Mouse (Mus musculus) midbrain, postnatal 0 days (tissue): ENCODE results near the gene Adcy7. TPM values are rescaled to one million over a fixed set of nuclear protein-coding genes. Genes with fewer than 3 reads are reported as not detected.
A peak's percentile ranks its signal among the peaks of the same experiment; 100 is the strongest.

Source experiments
- ATAC-seq: fragments of 200-750 bp; cut with Nextera tagmentation; 2 replicates; pipeline ENCODE4 v1.8.0; 2017; ENCODE audit warnings: moderate number of reproducible peaks, mild to moderate bottlenecking, moderate TSS enrichment, moderate library complexity; ENCODE audit not compliant: low FRiP score
- DNase-seq: peaks from one replicate; pipeline ENCODE4 v3.0.0-alpha.2; 2015; ENCODE audit warnings: low spot score
- H3K27ac ChIP-seq: fragments of 300-500 bp; sonication (generic); 2 replicates; pipeline ENCODE4 v1.5.1; 2014; ENCODE audit warnings: low read depth, mild to moderate bottlenecking, low read length, mixed read lengths
- H3K27me3 ChIP-seq: fragments of 300-500 bp; sonication (generic); 2 replicates; pipeline ENCODE4 v1.6.1; 2014; ENCODE audit warnings: low read length, control low read depth, mixed read lengths; ENCODE audit not compliant: insufficient read depth
- H3K36me3 ChIP-seq: fragments of 300-500 bp; sonication (generic); 2 replicates; pipeline ENCODE4 v1.6.1; 2014; ENCODE audit warnings: low read length, control low read depth, mixed read lengths; ENCODE audit not compliant: insufficient read depth
- H3K4me1 ChIP-seq: fragments of 300-500 bp; sonication (generic); 2 replicates; pipeline ENCODE4 v1.6.1; 2014; ENCODE audit warnings: mild to moderate bottlenecking, control low read depth, antibody characterized with exemption, low read length, mixed read lengths; ENCODE audit not compliant: insufficient read depth
- H3K4me2 ChIP-seq: fragments of 300-500 bp; sonication (generic); 2 replicates; pipeline ENCODE4 v1.6.1; 2014; ENCODE audit warnings: low read depth, mild to moderate bottlenecking, low read length, mixed read lengths; ENCODE audit not compliant: poor library complexity, severe bottlenecking
- H3K4me3 ChIP-seq: fragments of 300-500 bp; sonication (generic); 2 replicates; pipeline ENCODE4 v1.5.1; 2014; ENCODE audit warnings: low read depth, mild to moderate bottlenecking, low read length, moderate library complexity
- H3K9ac ChIP-seq: fragments of 300-500 bp; sonication (generic); replicated peaks from 2 replicates; pipeline ENCODE4 v1.6.1; 2014; ENCODE audit warnings: mild to moderate bottlenecking, low read length, moderate library complexity, mixed read lengths; ENCODE audit not compliant: poor library complexity, severe bottlenecking
- H3K9me3 ChIP-seq: fragments of 300-500 bp; sonication (generic); 2 replicates; pipeline ENCODE4 v1.6.1; 2016; ENCODE audit warnings: low read length, control low read depth
- CTCF ChIP-seq: IDR thresholded peaks from 2 replicates; pipeline ENCODE4 v1.5.1; 2016; ENCODE audit warnings: antibody characterized with exemption, mild to moderate bottlenecking
- WGBS: fragments of 180-500 bp; shearing (Covaris S2); extraction: QIAGEN DNeasy Blood & Tissue Kit; methylation state at CpG from one replicate; pipeline ENCODE4 v1.1.7; 2014; 5-methylcytosine and 5-hydroxymethylcytosine counted together
- polyA plus RNA-seq: library from polyadenylated mRNA; unstranded; fragments of >200 nt; fragmentation: Nextera tagmentation; extraction: Ambion mirVana; gene quantifications from 2 replicates; pipeline ENCODE4 v1.2.1, GENCODE M21; 2015
- total RNA-seq: library from RNA; depleted of rRNA; stranded (reverse); fragments of >200 nt; gene quantifications from 2 replicates; pipeline ENCODE4 v1.2.3, GENCODE M21; 2014; rRNA removed

Adcy7 gene
- total RNA-seq: 21.4 and 23.3 TPM in 2 replicates
- 11.1 and 11.9 TPM in 2 replicates for polyA plus RNA-seq

GRCm38 (mm10) chr8:88272231-88273050 lies at the start of gene Adcy7:
Adcy7 (plus strand) TSS chr8:88272403.
- peak; percentile 24 for DNase-seq
- peak; percentile 64 for ATAC-seq

GRCm38 (mm10) chr8:88225358-88225757 lies 46.8 kb upstream of the Adcy7 start:
- Histone ChIP-seq H3K9me3 (no peaks in the 10 kb centered on the region), H3K36me3 (no peaks in the 10 kb centered on the region), H3K4me3 (no peak overlapping the region), H3K4me1 (peaks cover 5% of the 10 kb centered on the region; the same call in 1 of the 2 replicates), H3K27ac (no peak overlapping the region; the same call in 1 of the 2 replicates), H3K4me2 (no peak overlapping the region), H3K9ac (no peak overlapping the region), H3K27me3 (no peaks in the 10 kb centered on the region)
- ATAC-seq (no peak), DNase-seq (peak; percentile 21)
- WGBS: 29% methylated on average over 5 of the region's 5 CpGs
- no peak for TF ChIP-seq CTCF

More at GRCm38 (mm10) chr8:88272231-88273050, at the start of gene Adcy7:
- Histone ChIP-seq H3K4me2 (peak within 1 kb of the TSS; percentile 92), H3K9ac (peak within 1 kb of the TSS; percentile 52), H3K4me3 (peak within 1 kb of the TSS; percentile 54), H3K9me3 (no peaks in the 10 kb centered on the region), H3K36me3 (no peaks in the 10 kb centered on the region), H3K27me3 (no peaks in the 10 kb centered on the region), H3K27ac (no peak within 1 kb of the TSS), H3K4me1 (peaks cover 5% of the 10 kb centered on the region; the same call in 1 of the 2 replicates)
- TF ChIP-seq CTCF: peak; percentile 58
- 4% methylated on average over 58 of the region's 64 CpGs for WGBS

GRCm38 (mm10) chr8:88227851-88228250 lies 44.4 kb upstream of the Adcy7 start:
- DNase-seq: no peak
- Histone ChIP-seq H3K36me3 (no peaks in the 10 kb centered on the region), H3K4me2 (no peak overlapping the region), H3K27ac (no peak overlapping the region), H3K4me3 (no peak overlapping the region), H3K4me1 (peaks cover 5% of the 10 kb centered on the region; the same call in 1 of the 2 replicates), H3K27me3 (no peaks in the 10 kb centered on the region), H3K9me3 (no peaks in the 10 kb centered on the region), H3K9ac (no peak overlapping the region)
- WGBS: 62% methylated on average over 6 of the region's 6 CpGs
- TF ChIP-seq CTCF: no peak
- ATAC-seq: no peak

- peak; percentile 12 for DNase-seq
- no peak for TF ChIP-seq CTCF
- no peak overlapping the region for H3K4me2 ChIP-seq
- H3K4me3 ChIP-seq: no peak overlapping the region
- peaks cover 5% of the 10 kb centered on the region; the same call in 1 of the 2 replicates for H3K4me1 ChIP-seq
- H3K27me3 ChIP-seq: no peaks in the 10 kb centered on the region
- no peaks in the 10 kb centered on the region for H3K36me3 ChIP-seq
- H3K27ac ChIP-seq: no peak overlapping the region
- no peak for ATAC-seq
- H3K9me3 ChIP-seq: no peaks in the 10 kb centered on the region
- WGBS: 41% methylated on average over 1 of the region's 1 CpGs
- H3K9ac ChIP-seq: no peak overlapping the region
Measured at GRCm38 (mm10) chr8:88228286-88228685, 43.9 kb upstream of the Adcy7 start.

GRCm38 (mm10) chr8:88228800-88229199 lies 43.4 kb upstream of the Adcy7 start:
- no peak for ATAC-seq
- no peak for DNase-seq
- Histone ChIP-seq H3K9me3 (no peaks in the 10 kb centered on the region), H3K27me3 (no peaks in the 10 kb centered on the region), H3K27ac (no peak overlapping the region), H3K4me1 (peaks cover 5% of the 10 kb centered on the region; the same call in 1 of the 2 replicates), H3K4me2 (no peak overlapping the region), H3K36me3 (no peaks in the 10 kb centered on the region), H3K4me3 (no peak overlapping the region), H3K9ac (no peak overlapping the region)
- WGBS: 75% methylated on average over 1 of the region's 1 CpGs
- no peak for TF ChIP-seq CTCF

GRCm38 (mm10) chr8:88236666-88237065 lies 35.5 kb upstream of the Adcy7 start:
- H3K27me3 ChIP-seq: no peaks in the 10 kb centered on the region
- no peak for DNase-seq
- no peaks in the 10 kb centered on the region for H3K9me3 ChIP-seq
- H3K4me3 ChIP-seq: no peak overlapping the region
- H3K36me3 ChIP-seq: no peaks in the 10 kb centered on the region
- no peaks in the 10 kb centered on the region for H3K4me1 ChIP-seq
- ATAC-seq: no peak
- H3K9ac ChIP-seq: no peak overlapping the region
- TF ChIP-seq CTCF: no peak
- WGBS: 63% methylated on average over 2 of the region's 2 CpGs
- no peak overlapping the region for H3K4me2 ChIP-seq
- H3K27ac ChIP-seq: no peak overlapping the region
